Mouse (Mus musculus): ENCODE data around the gene Pfkl. TPM values are rescaled to one million over a fixed set of nuclear protein-coding genes. Genes with fewer than 3 reads are reported as not detected.

Pfkl gene
- total and polyA plus RNA-seq, 3 experiments = 84.8 to 267 TPM; not detected in 1

DNA sequence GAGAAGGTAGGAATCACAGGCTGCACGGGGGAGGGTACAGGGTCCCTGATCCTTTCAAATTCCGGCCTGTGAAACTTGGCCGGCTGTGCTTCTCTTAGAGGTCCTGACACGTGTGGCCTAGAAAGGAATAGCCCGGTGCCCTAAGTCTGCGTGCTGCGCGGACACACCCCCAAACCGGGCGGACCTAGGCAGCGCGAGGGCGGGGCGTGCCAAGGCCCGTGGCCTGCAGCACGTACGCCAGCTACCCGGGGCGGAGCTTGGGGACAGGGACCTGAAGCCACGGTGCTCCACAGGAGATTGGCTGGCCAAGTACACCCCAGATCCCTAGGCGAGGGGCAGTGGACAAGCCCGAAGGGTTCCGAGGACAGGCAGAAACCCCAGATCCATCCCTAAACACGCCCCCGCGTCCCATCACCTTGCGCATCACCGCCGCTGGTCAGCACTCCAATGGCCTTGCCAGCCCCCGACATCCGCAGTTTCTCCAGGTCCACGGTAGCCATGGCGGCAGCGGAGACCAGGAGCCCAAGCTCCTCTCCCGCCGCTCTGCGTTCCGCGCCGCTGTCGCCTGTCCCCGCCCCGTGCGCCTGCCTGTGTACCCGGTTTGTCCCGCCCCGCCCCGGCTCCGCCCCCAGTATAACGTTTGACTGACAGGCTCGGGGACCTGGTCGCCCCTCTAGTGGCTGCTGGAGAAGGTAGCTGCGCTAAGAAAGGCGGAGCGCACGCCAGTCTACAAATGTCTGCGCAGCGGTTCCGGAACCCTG is 519 bp downstream of the Pfkl start (continued):
- TF ChIP-seq UBTF (IDR thresholded peaks at IDR 0.05; ENCODE audit: borderline replicate concordance, insufficient read depth, low read depth, low read length) (no peak), POLR2AphosphoS2 (IDR thresholded peaks at IDR 0.05; ENCODE audit: low read length) (no peak; the same call in 1 of the 2 replicates), TBP (IDR thresholded peaks at IDR 0.05; ENCODE audit: low read depth, low read length) (peak; percentile 65; the same call in 1 of the 2 replicates), RAD21 (IDR thresholded peaks at IDR 0.05; ENCODE audit: low read depth, low read length) (no peak), POLR2A (IDR thresholded peaks at IDR 0.05; ENCODE audit: control insufficient read depth in 1 of 2, insufficient read depth in 1 of 2, low read depth in 1 of 2, low read length in 2 of 2, poor library complexity in 1 of 2) (peak; percentile 52 to 80), TCF12 (IDR thresholded peaks at IDR 0.05; ENCODE audit: low read depth, low read length) (no peak; the same call in 1 of the 2 replicates), JUND (IDR thresholded peaks at IDR 0.05; ENCODE audit: low read depth, low read length) (no peak)

DNA sequence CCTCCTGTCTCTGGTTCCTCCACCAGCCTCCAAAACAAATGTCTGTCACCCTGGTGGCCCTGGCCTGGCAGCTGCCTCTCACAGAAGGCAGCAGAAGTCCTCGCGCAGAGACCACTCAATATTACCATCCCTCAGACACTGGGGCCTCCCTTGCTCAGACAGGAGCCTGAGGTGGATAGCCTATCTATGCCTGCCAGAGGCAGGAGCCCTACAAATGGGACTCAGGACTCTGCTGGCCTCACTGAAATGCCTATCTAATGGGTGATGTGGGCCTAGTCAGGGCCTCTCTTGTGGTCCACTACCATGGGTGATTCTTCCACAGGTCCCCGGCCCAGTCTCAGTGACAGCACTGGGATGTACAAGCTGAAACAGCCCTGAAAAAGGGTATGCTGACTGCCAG is 1.7 kb downstream of the Pfkl start:
- H3K27ac ChIP-seq (ENCODE audit: control insufficient read depth, low read depth, low read length) = no peak overlapping the region
- no peaks in the 10 kb centered on the region for H3K9me3 ChIP-seq (replicated peaks; ENCODE audit: insufficient read depth, low read length)
- H3K36me3 ChIP-seq (ENCODE audit: control insufficient read depth in 1 of 2, insufficient read depth in 2 of 2, low read length in 2 of 2) = peaks cover 0 to 1% of the 10 kb centered on the region in 2 experiments; a peak in 2 of 4 replicates
- H3K4me1 ChIP-seq (ENCODE audit: control insufficient read depth in 1 of 2, insufficient read depth in 2 of 2, low read length in 2 of 2) = peaks cover 2 to 14% of the 10 kb centered on the region in 2 experiments; a peak in 3 of 4 replicates
- H3K4me3 ChIP-seq (ENCODE audit: control insufficient read depth in 1 of 2, insufficient read depth in 1 of 2, low read depth in 2 of 2, low read length in 2 of 2) = peak overlapping the region; percentile 79 to 80
- no peaks in the 10 kb centered on the region for H3K27me3 ChIP-seq (ENCODE audit: control insufficient read depth in 1 of 2, insufficient read depth in 2 of 2, low read length in 2 of 2)
- no peak for TF ChIP-seq ELF1 (IDR thresholded peaks at IDR 0.05; ENCODE audit: low read depth, low read length)
- no peak for TF ChIP-seq NELFE (IDR thresholded peaks at IDR 0.05; ENCODE audit: low read depth, low read length)
- no peak for TF ChIP-seq GABPA (IDR thresholded peaks at IDR 0.05; ENCODE audit: low read depth, low read length)
- no peak for TF ChIP-seq MAX (IDR thresholded peaks at IDR 0.05; ENCODE audit: low read length)
- TF ChIP-seq TAL1 (IDR thresholded peaks at IDR 0.05; ENCODE audit: low read length) = peak; percentile 27; the same call in 1 of the 2 replicates
- H3K79me2 ChIP-seq (ENCODE audit: control insufficient read depth, insufficient read depth, low read length, poor library complexity) = peaks cover 19% of the 10 kb centered on the region
- peak overlapping the region; percentile 79 for H3K9ac ChIP-seq (ENCODE audit: control insufficient read depth, low read depth, low read length, poor library complexity, severe bottlenecking)
- DNase-seq (ENCODE audit: low read depth, low spot score) = no peak

GRCm38 (mm10) chr10:78007203-78007602 is 2.7 kb downstream of the Pfkl start:
- TF ChIP-seq CHD2 (IDR thresholded peaks at IDR 0.05; ENCODE audit: low read length) (no peak), TAL1 (IDR thresholded peaks at IDR 0.05; ENCODE audit: low read length) (no peak), EP300 (IDR thresholded peaks at IDR 0.05; ENCODE audit: low read depth in 1 of 2, low read length in 2 of 2) (no peak), MAFK (IDR thresholded peaks at IDR 0.05; ENCODE audit: borderline replicate concordance, low read depth, low read length) (no peak), ETS1 (IDR thresholded peaks at IDR 0.05; ENCODE audit: low read depth, low read length) (no peak), CHD1 (IDR thresholded peaks at IDR 0.05; ENCODE audit: low read depth, low read length) (no peak), SIN3A (IDR thresholded peaks at IDR 0.05; ENCODE audit: low read length) (no peak), TCF12 (IDR thresholded peaks at IDR 0.05; ENCODE audit: low read depth, low read length) (no peak), HCFC1 (IDR thresholded peaks at IDR 0.05; ENCODE audit: low read depth, low read length) (no peak), MAX (IDR thresholded peaks at IDR 0.05; ENCODE audit: low read length) (no peak), NELFE (IDR thresholded peaks at IDR 0.05; ENCODE audit: low read depth, low read length) (no peak), UBTF (IDR thresholded peaks at IDR 0.05; ENCODE audit: borderline replicate concordance, insufficient read depth, low read depth, low read length) (no peak), GABPA (IDR thresholded peaks at IDR 0.05; ENCODE audit: low read depth, low read length) (no peak), USF1 (IDR thresholded peaks at IDR 0.05; ENCODE audit: low read depth, low read length) (no peak), RAD21 (IDR thresholded peaks at IDR 0.05; ENCODE audit: low read depth, low read length) (no peak), MXI1 (IDR thresholded peaks at IDR 0.05; ENCODE audit: low read depth, low read length) (no peak)
- H3K27me3 ChIP-seq (ENCODE audit: control insufficient read depth in 1 of 2, insufficient read depth in 2 of 2, low read length in 2 of 2) = no peaks in the 10 kb centered on the region
- H3K27ac ChIP-seq (ENCODE audit: control insufficient read depth, low read depth, low read length) = no peak overlapping the region
- H3K4me3 ChIP-seq (ENCODE audit: control insufficient read depth in 1 of 2, insufficient read depth in 1 of 2, low read depth in 2 of 2, low read length in 2 of 2) = no peak overlapping the region
- H3K79me2 ChIP-seq (ENCODE audit: control insufficient read depth, insufficient read depth, low read length, poor library complexity) = peaks cover 19% of the 10 kb centered on the region
- H3K4me1 ChIP-seq (ENCODE audit: control insufficient read depth in 1 of 2, insufficient read depth in 2 of 2, low read length in 2 of 2) = peaks cover 2 to 14% of the 10 kb centered on the region in 2 experiments; a peak in 3 of 4 replicates
- no peak overlapping the region for H3K9ac ChIP-seq (ENCODE audit: control insufficient read depth, low read depth, low read length, poor library complexity, severe bottlenecking)
- H3K9me3 ChIP-seq (replicated peaks; ENCODE audit: insufficient read depth, low read length) = no peaks in the 10 kb centered on the region
- peaks cover 0 to 1% of the 10 kb centered on the region in 2 experiments; a peak in 2 of 4 replicates for H3K36me3 ChIP-seq (ENCODE audit: control insufficient read depth in 1 of 2, insufficient read depth in 2 of 2, low read length in 2 of 2)
- no peak for DNase-seq (ENCODE audit: low read depth, low spot score)

Measured in MEL (cell line).